Mouse (Mus musculus) adrenal gland, adult 18-20 months (tissue): ENCODE results near the gene 9330182L06Rik. TPM values are rescaled to one million over a fixed set of nuclear protein-coding genes. Genes with fewer than 3 reads are reported as not detected.

Experiments used
- DNase-seq, 2 experiments: peaks; one replicate each; pipeline ENCODE4 v3.0.0; 2021 to 2022; ENCODE audit warnings: low spot score in 2 of 2
- microRNA-seq, 2 experiments: library from miRNA; unstranded; fragments of <30 nt; microRNA quantifications; one replicate each; pipeline ENCODE4 v1.2.0; 2021; ENCODE audit warnings: borderline number of aligned reads in 2 of 2
- total RNA-seq, 2 experiments: library from RNA; stranded (reverse); gene quantifications; 1 replicate in 1 of 2; 2 replicates in 1 of 2; pipeline ENCODE4 v1.2.3; 2021

The 9330182L06Rik gene
- total RNA-seq, 2 experiments from 2014 or later = 10.1 to 13.2 TPM

- no peak for DNase-seq
Measured at GRCm38 (mm10) chr5:9525507-9525906, 259.6 kb downstream of the 9330182L06Rik start.

Small RNAs within 50 kb of the gene (microRNA-seq; reads per million reads assigned to microRNA genes)
- gene Mir879 = 1.2 to 5.2 reads per million in 2 experiments

Other genes starting within 250 kb of the 9330182L06Rik start
- gene Tmem243, start 165.4 kb upstream of the 9330182L06Rik start, total RNA-seq = 10 to 100 TPM; 23.5 to 42.7 TPM
- gene Dmtf1, start 104.3 kb upstream of the 9330182L06Rik start, total RNA-seq = 10 to 100 TPM; 26.3 to 28.9 TPM